Mouse (Mus musculus) lung, postnatal 0 days (tissue): ENCODE measurements at regions not wholly inside any gene's neighbourhood (a gene's known extent, or its start where the extent isn't known, plus 50 kb on each side); places are given as distances from the start of the nearest gene placed in this dataset.

Experiments
- CTCF ChIP-seq: IDR thresholded peaks from 2 replicates; pipeline ENCODE4 v1.5.1; 2016; ENCODE audit warnings: antibody characterized with exemption, mild to moderate bottlenecking
- EP300 ChIP-seq: IDR thresholded peaks from 2 replicates; pipeline ENCODE4 v1.6.1; 2016; ENCODE audit warnings: antibody characterized with exemption, mild to moderate bottlenecking, control low read depth

DNA sequence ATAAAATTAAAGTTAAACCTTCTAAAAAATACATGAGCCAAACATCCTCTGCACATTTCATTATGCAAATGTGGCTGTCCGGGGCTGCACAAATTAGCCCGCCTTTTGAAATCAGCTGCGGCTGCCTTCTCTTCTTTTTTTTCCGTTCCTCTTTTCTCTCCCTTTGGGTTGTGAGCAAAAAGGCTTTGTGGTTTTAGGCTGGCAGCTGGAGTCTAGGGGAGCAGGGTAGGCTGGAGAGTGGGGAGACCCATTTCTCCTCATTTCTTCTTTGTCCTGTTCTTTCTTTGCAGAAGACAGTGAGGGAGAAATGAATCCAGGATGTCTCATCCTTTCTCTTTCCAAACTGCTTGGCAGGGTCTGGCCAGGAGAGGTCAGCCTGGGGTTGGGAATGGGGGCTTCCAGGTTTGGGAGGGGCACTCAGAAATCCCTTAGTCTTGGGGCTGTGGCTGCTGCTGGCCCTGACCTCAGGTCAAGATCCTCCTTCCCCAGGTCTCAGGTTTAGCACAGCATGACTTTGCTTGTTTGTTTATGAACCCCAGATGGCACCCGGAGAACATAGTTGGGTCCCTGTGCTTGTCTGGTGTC is 163.2 kb upstream of the 4931429L15Rik start:
- TF ChIP-seq CTCF (no peak), EP300 (no peak)
